Comparison of ENCODE assay signal across 15 mouse cellular contexts in the genomic region with DNA sequence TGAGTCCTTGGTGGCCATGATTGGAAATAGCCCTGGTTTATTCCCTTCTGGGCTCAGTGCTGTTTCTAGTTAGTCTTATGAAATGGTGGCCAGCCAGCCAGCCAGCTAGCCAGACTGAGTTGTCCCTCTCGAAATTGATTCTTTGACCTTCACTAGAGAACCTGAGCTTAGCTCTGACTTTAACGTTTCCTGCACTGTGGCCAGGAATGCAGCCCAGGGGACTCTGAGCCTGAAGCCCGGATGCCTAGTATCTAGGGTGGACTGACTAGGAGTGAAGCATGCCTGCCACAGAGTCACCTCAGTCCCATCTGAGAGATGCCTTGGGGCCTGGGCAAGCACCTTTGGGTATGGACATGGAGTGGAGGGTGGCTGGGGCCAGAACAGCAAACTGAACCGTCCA. TPM values are rescaled to one million over a fixed set of nuclear protein-coding genes. Genes with fewer than 3 reads are reported as not detected.
DNase-seq lines count a peak whose midpoint lies in the region; ATAC-seq and TF ChIP-seq lines count a peak whose summit lies in the region.
"Had no signal": no experiment of that assay in that cellular context is flagged by ENCODE, and none has a peak within 500 bp of the region (broad histone marks: within the 10 kb centered on the region; RNA-seq: fewer than 3 reads in every experiment).

No protein-coding gene starts in this region.

- H3K36me3 ChIP-seq in liver, embryonic 13.5 days = 0 out of 2 replicates have a peak, but pooled peaks cover 2% of the 10 kb centered on the region
- no peaks in the 10 kb centered on the region for H3K36me3 ChIP-seq in intestine, embryonic 16.5 days (ENCODE audit: control insufficient read depth, insufficient read depth, low read length)
- H3K36me3 ChIP-seq in small intestine, adult 2 months (ENCODE audit: control insufficient read depth, insufficient read depth, low read length) = no peaks in the 10 kb centered on the region

- peak overlapping the region; percentile 8; the same call in 1 of the 2 replicates for H3K27ac ChIP-seq in liver, embryonic 13.5 days
- peak overlapping the region; percentile 46 for H3K27ac ChIP-seq in intestine, embryonic 16.5 days (ENCODE audit: low read length)
- H3K27ac ChIP-seq in small intestine, adult 2 months (ENCODE audit: insufficient read depth, low read depth, low read length) = peak overlapping the region; percentile 96

- ATAC-seq in liver, embryonic 13.5 days (ENCODE audit: low read depth) = no peak
- peak; percentile 24; the same call in 1 of the 2 replicates for ATAC-seq in intestine, embryonic 16.5 days
- no peak for ATAC-seq in megakaryocyte-erythroid progenitor cell, adult 5-6 weeks (replicated peaks; ENCODE audit: low FRiP score, low TSS enrichment, poor library complexity, severe bottlenecking)
- ATAC-seq: forebrain, embryonic 16.5 days; midbrain, embryonic 16.5 days had no signal

- no peak overlapping the region for H3K4me3 ChIP-seq in liver, embryonic 13.5 days (replicated peaks)
- no peak overlapping the region for H3K4me3 ChIP-seq in intestine, embryonic 16.5 days (ENCODE audit: low read length)
- H3K4me3 ChIP-seq in small intestine, adult 2 months (ENCODE audit: low read depth, low read length) = no peak overlapping the region

- no peak overlapping the region for H3K4me2 ChIP-seq in liver, embryonic 13.5 days
- H3K4me2 ChIP-seq in intestine, embryonic 16.5 days (ENCODE audit: low read depth, low read length) = no peak overlapping the region

- DNase-seq in adrenal gland, postnatal 10 days = peak; percentile 53
- no peak for DNase-seq in adrenal gland, postnatal 36 days
- DNase-seq in liver, embryonic 13.5 days = no peak
- no peak for DNase-seq in liver
- DNase-seq in embryo, embryonic 9.5 days (ENCODE audit: extremely low spot score) = no peak
- DNase-seq: cerebellum, adult 11 months; right cerebral cortex, adult 18-20 months had no signal

- H3K27me3 ChIP-seq in liver, embryonic 13.5 days = no peaks in the 10 kb centered on the region
- H3K27me3 ChIP-seq in intestine, embryonic 16.5 days (replicated peaks; ENCODE audit: control insufficient read depth, insufficient read depth, low read length) = no peaks in the 10 kb centered on the region
- no peaks in the 10 kb centered on the region for H3K27me3 ChIP-seq in small intestine, adult 2 months (ENCODE audit: control insufficient read depth, insufficient read depth, low read length)

- no peak for TF ChIP-seq CTCF in small intestine, adult 2 months (IDR thresholded peaks at IDR 0.05; ENCODE audit: extremely low read depth, insufficient read length, insufficient replicate concordance, low read depth, low read length)

- H3K9me3 ChIP-seq in liver, embryonic 13.5 days (replicated peaks) = no peaks in the 10 kb centered on the region
- no peaks in the 10 kb centered on the region for H3K9me3 ChIP-seq in intestine, embryonic 16.5 days (ENCODE audit: control insufficient read depth, low read length)

- H3K9ac ChIP-seq in liver, embryonic 13.5 days = no peak overlapping the region
- no peak overlapping the region for H3K9ac ChIP-seq in intestine, embryonic 16.5 days (ENCODE audit: low read depth, low read length)

- peaks cover 68% of the 10 kb centered on the region for H3K4me1 ChIP-seq in liver, embryonic 13.5 days (replicated peaks)
- H3K4me1 ChIP-seq in intestine, embryonic 16.5 days (ENCODE audit: control insufficient read depth, insufficient read depth, low read length) = peaks cover 35% of the 10 kb centered on the region
- H3K4me1 ChIP-seq in small intestine, adult 2 months (ENCODE audit: control insufficient read depth, insufficient read depth, insufficient read length, low read length) = peaks cover 64% of the 10 kb centered on the region

- 37% methylated on average over 4 of the region's 4 CpGs for WGBS in liver, embryonic 13.5 days (ENCODE audit: insufficient replicate concordance)
- WGBS in intestine, embryonic 16.5 days = 45% methylated on average over 4 of the region's 4 CpGs
- WGBS in small intestine, adult 2 months = 29% methylated on average over 4 of the region's 4 CpGs

- TF ChIP-seq POLR2A in small intestine, adult 2 months (IDR thresholded peaks at IDR 0.05; ENCODE audit: low read depth, low read length) = no peak

RNA-seq across cellular contexts. Expression of a gene that starts 31.5 kb away (rescaled TPM):
- 10 to 100 TPM; 11.9 to 15.1 TPM for total RNA-seq in adrenal gland, postnatal 10 days (2021)
- total RNA-seq in adrenal gland, postnatal 36 days (2021) = 10 to 100 TPM in 1 of 2 experiments, 1 to 10 TPM in 1; 9.0 to 13.3 TPM
- polyA plus RNA-seq in liver, embryonic 13.5 days (2015; fragmentation: Nextera tagmentation; extraction: Ambion mirVana) = 3.0 and 4.5 TPM in 2 replicates
- polyA plus RNA-seq in intestine, embryonic 16.5 days (2015; fragmentation: Nextera tagmentation; extraction: Ambion mirVana) = 5.2 and 5.7 TPM in 2 replicates
- 12.7 and 49.4 TPM in 2 replicates for polyA plus RNA-seq in small intestine, adult 2 months (2012; rRNA removed)
- total RNA-seq in megakaryocyte-erythroid progenitor cell, adult 5-6 weeks (2014; fragmentation: Nextera tagmentation) = 11.3 and 16.1 TPM in 2 replicates
- 8.7 and 11.2 TPM in 2 replicates for total RNA-seq in megakaryocyte-erythroid progenitor cell, adult 5-6 weeks (2017)

RNA-seq across cellular contexts. Expression of a gene that starts 32.7 kb away (rescaled TPM):
- 1 to 10 TPM in 1 of 2 experiments, under 1 TPM in 1; 0.93 to 1.2 TPM for total RNA-seq in adrenal gland, postnatal 10 days (2021)
- total RNA-seq in adrenal gland, postnatal 36 days (2021) = 1 to 10 TPM in 1 of 2 experiments, under 1 TPM in 1; 0.89 to 1.2 TPM
- polyA plus RNA-seq in liver, embryonic 13.5 days (2015; fragmentation: Nextera tagmentation; extraction: Ambion mirVana) = 0.46 and 0.74 TPM in 2 replicates
- polyA plus RNA-seq in intestine, embryonic 16.5 days (2015; fragmentation: Nextera tagmentation; extraction: Ambion mirVana) = 0.65 and 0.77 TPM in 2 replicates
- not detected in 2 replicates for polyA plus RNA-seq in small intestine, adult 2 months (2012; rRNA removed)
- not detected in 2 replicates for total RNA-seq in megakaryocyte-erythroid progenitor cell, adult 5-6 weeks (2014; fragmentation: Nextera tagmentation)
- not detected in 2 replicates for total RNA-seq in megakaryocyte-erythroid progenitor cell, adult 5-6 weeks (2017)
- total RNA-seq: left cerebral cortex, postnatal 10 days had no signal
- polyA plus RNA-seq: forebrain, embryonic 16.5 days; large intestine, adult 2 months; midbrain, embryonic 16.5 days; neural tube, embryonic 14.5 days had no signal

Comparison
In these comparisons a context has a peak if more than half of its experiments do, and no peak if none do; other contexts are left out.
1. H3K27ac ChIP-seq: peak in every context shown above with its lines; median percentile 96 in small intestine, adult 2 months; 46 in intestine, embryonic 16.5 days; 8 in liver, embryonic 13.5 days.